Mouse (Mus musculus) c-Kit-positive CD71-positive TER-119-negative erythroid progenitor cells, embryonic 14.5 days (primary cell): ENCODE measurements around the gene Mical1.
"Not testable (repeated sequence)": the region's sequence is repeated elsewhere in the genome, so short reads cannot be mapped to it uniquely, and the experiment has no call there.

ENCODE experiments used
- DNase-seq: peaks from one replicate; pipeline ENCODE4 v3.0.0-alpha.2; 2013; ENCODE audit warnings: low read depth

The Mical1 gene

DNA sequence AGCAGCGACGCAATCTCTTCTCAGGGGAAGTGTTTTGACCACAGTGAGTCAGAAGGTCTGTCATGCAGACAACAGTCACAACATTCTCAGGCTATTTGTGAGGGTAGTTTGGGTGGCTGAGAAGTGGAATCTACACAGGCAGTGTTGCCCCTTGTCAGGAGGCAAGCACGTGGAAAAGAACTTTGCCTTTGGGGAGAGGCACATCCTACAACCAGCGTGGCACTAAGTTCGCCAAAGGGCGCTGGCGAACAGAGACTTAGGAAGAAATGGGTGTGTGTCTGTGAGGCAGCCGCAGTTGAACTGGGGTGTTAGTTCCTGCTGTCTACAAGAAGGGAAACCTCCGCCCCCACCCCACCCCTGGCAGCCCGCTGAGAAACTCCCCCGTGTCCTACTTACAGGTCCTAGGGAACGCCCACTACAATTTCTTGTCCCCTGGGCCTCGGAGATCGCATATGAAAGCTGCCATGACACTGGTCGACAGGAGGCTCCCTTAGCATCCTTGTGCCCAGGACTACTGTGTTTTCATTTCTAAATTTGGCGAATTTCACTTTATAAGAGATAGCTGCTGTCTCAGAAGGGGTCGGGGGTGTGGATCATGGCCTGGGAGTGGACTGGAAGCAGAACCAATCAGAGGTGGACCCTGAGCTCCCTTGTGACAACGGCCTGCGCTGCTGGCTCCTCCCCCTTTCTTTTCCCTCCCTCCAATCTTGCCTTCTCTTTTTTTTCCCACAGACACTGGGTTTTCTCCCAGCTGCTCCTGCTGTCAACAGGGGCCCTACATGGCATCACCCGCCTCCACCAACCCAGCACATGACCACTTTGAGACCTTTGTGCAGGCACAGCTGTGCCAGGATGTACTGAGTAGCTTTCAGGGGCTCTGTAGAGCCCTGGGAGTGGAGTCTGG lies 1.4 kb downstream of the Mical1 start:
- no peak for DNase-seq

DNA sequence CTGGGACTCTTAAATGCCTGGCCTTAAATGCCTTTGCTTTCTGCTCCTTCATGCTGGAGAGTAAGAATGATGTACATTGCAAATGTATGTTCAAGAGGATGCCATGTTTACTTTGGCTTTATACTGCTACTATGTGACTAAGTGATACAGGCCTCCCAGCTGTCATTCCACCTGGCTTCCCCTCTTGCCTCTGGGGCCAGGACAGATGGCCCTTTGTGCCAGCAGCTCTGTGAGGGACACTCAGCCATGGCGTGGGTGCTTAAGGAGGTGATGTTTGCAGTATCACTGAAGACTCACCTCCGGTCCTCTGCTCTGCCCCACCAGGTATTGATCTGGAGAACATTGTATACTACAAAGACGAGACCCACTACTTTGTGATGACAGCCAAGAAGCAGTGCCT lies 3.8 kb downstream of the Mical1 start:
- no peak for DNase-seq

- peak; percentile 68 for DNase-seq
Observed at GRCm38 (mm10) chr10:41480938-41481880, 5.1 kb downstream of the Mical1 start.

DNA sequence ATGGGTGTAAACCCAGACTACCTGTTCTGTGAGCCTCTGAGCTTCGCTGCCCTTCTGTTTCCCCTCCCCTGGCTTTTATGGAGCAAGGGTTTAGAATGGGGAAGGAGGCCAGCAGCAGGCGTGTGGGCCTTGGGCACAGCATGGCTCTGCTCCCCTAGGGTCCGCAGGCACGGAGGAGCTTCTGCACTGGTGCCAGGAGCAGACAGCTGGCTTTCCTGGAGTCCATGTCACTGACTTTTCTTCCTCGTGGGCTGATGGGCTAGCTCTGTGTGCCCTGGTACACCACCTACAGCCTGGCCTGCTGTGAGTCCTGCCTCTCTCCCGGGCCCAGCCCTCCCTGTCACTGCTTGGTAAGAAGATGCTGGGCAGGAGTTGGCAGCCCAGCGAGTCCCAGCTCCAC lies 6.3 kb downstream of the Mical1 start:
- DNase-seq, result no peak

GRCm38 (mm10) chr10:41485778-41486177 lies 9.7 kb downstream of the Mical1 start:
- no peak for DNase-seq

- DNase-seq, result no peak
Observed at GRCm38 (mm10) chr10:41486506-41487170, 10.5 kb downstream of the Mical1 start.

GRCm38 (mm10) chr10:41488877-41489276 lies 12.8 kb downstream of the Mical1 start:
- DNase-seq, result no peak

DNA sequence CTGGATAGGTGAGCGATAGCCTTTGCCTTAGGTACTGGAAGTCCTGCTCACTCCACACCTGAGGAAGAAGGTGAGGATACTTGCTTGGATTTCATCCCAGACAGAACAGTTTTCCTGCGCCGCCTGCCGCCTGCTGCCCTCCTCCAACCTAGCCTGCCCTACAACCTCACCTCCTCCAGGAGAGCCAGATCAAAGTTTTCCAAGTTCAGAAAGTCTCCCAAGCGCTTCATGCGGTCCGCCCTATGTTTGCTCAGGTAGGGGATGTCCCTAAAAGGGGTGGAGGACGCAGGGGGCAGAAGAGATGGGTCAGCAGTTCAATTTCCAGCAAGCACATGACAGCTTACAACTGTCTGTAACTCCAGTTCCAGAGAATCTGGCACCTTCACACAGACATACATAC lies 13.2 kb downstream of the Mical1 start:
- no peak for DNase-seq

DNA sequence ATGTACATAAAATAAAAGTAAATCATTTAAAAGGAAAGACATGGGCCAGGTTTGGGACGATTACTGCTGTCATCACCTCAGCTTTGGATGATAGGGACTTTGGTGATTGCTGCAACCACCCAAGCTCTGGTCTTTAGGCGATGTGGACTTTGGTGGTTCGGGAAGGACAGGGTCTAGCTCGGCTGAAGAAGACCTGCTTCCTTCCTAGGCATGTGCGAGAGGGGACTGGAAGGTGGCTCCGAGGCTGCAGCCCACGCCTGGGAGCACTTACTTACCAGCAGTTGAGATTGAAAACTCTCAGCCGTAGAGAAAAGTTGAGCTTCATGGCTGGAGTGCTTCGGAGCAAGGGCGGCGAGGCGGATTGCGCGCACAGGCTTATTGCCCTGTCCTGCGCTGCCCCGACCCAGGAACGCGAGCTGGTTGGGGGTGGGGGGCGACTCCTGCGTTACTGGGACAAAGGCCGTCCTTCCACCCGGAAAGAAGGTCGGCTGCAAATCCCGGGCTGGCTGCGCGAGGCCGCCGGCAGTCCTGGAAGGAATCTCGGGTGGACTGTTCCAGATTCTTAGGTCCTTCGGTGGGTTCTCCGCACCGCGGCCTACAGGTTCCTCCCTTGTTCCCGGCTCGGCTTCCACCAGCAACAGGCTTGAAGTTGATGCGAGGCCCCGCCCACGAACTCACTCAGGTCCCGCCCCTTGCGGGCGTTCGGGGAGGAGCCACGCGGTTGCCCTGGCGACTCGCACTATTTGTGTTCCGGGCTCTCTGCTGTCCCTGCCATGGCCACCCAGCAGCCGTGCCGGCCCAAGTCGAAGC lies 13.8 kb downstream of the Mical1 start, which contains the start of the genes Smpd2 and Ppil6:
Gene Smpd2, minus strand, starts transcription at position 662 of the 810 bp plus-strand sequence.
Gene Ppil6, plus strand, starts transcription at position 732 of the 810 bp plus-strand sequence.
- DNase-seq, result peak; percentile 85

DNA sequence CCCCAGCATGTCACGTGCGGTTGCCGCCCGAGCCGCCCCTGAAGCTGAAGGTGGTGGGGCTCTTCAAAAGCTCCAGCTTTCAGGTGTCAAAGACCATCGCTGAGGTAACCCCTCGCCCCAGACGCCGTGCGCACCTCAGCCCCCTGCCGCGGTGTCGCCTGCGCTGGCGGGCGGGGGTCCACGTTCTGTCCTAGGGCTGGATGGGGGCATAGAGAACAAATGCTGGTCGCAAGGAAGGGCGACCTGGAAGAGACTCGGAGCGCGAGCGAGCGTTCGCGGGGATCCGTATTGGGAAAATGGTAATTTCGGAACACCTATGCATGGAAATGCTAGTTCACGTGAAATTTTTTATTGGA lies 14.4 kb downstream of the Mical1 start:
- DNase-seq, result no peak

DNA sequence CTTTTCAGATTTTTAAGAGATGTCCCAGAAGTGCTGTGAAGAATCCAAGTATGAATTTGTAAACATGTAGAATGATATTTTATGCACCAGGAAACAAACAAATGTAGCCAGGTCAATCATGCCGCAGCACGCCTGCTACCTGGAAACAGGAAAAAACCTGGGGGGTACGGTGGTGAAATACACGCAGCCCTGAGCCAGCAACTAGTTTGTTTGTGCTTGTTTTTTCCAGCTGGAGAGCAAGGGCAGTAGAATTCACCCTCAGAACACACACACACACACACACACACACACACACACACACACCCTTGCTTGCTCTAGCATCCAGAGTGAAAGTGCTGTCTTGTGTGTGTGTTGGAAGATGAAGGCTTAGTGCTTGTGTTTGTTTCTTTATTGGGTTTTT lies 15.0 kb downstream of the Mical1 start:
- no peak for DNase-seq

DNA sequence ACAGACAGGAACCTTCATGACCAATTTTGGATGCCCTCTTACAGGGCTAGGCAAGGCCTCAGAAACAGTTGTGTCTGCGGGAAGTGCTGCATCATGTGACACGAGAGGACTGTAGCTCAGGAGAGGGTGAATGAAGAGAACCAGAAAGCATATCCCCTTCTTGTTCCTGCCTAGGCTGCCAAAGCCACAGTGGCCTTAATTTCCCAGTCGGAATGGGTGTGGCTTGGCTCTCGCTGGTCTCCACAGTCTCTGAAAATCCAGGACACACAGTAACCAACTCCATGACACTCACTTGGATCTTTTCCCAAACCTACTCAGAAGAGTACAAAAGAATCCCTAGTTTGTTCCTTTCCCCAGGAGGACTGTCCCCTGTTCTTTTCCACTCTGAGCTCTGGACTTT lies 24.8 kb downstream of the Mical1 start:
- no peak for DNase-seq

DNA sequence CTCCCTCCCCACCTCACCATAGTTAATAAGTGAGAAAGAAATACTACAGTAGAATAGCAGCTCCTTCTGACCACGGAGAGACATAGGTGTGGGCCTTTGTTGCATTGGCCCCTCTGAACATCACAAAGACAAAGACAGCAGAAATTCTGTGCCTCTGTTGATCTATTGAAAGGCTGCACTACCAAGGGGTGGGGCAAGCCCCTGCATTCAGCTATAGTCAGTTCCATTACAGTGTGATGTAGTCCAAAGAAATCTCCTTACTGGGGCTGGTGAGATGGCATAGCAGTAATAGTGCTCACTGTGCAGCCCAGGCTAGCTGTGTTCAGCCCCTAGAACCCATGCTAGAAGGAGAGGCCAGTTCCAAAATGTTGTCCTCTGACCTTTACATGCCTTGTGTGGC lies 28.9 kb downstream of the Mical1 start:
- no peak for DNase-seq

GRCm38 (mm10) chr10:41505446-41505845 lies 29.3 kb downstream of the Mical1 start:
- not testable (repeated sequence) for DNase-seq

DNA sequence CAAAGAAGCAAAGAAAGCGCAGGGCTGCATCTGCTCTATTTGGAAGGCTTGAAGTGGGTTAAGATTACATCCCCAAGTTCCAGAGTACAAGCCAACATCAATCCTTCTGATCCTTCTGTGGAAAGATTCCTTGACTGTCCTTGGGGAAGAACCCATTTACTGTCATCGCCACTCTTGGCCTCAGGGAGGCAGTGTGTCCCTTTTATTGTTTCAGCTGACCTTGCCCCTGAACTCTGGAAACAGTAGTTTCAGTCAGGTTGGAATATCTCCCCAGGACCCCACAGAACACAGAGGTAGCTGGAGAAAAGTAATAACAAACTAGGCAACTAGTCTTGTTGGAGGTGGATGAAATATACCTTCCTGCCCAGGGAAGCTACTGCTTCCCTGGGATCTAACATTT lies 33.0 kb downstream of the Mical1 start:
- no peak for DNase-seq

DNA sequence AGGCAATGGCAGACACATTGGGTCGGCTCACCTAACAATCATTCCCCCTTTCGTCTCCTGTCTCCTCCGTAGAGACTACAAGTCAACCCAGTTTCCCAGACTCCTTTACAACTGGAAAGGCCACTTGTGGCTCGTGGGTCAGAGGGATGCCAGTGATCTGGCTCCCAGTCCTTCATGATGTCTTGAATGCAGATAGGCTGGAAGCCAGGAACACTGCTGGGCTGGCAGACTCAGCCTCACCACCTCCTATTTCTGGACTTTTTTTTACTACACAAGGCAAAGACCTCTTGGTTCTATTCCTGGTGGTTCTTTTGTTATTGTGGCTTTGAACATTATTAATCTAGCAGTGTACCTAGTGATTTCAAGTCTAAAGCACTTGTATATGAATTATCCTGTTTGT lies 38.2 kb downstream of the Mical1 start:
- no peak for DNase-seq

DNA sequence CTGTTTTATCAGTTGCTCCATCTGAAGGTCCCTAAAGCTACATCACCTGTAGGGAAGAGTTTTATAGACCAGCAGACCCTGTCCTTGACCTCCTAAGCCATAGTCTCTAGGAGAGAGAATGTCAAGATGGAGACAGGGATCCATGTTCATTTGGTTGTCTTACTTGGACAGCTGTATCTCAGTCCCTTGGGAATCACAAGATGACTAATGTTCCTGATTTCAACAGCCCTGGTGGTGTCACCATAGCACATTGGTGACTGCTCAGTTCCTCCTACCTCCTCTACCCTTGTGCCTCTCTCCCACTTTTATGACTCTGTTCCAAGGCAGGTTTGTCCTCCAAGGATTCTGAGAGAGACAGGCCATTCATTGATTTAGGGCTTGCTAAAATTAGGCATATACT lies 38.8 kb downstream of the Mical1 start:
- no peak for DNase-seq

- DNase-seq, result peak; percentile 77
Observed at GRCm38 (mm10) chr10:41518508-41518980, 42.4 kb downstream of the Mical1 start.

DNA sequence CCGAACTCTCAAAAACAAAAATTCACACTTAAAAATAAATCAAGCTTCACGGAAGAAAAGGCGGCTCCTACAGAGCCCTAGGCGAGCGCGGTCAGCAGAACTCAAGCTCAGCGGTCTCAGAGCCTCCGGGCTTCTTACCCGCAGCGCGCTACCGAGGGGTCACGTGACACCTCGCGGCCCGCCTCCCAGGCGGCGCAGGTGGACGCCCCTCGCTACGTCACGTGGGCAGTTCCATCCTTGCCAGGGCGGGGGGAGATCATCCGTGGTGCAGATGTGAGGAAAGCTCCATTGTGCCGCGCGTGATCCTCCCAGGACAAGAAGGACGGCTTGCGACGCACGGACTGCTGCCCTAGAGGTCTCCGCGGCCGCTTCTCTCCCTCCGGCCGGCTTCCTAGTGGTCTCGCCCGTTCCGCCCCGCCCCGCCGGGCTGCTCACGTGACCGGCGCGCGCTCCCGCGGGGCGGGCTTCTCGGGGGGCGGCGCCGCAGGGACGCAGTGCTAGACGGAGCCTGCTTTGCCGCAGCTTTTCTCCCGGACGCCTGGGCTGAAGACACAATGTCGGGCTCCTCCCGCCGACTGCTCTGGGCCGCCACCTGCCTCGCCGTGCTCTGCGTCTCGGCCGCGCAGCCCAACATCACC lies 43.0 kb downstream of the Mical1 start, which contains the start of gene Cd164:
Gene Cd164, plus strand, starts transcription at position 434 of the 638 bp plus-strand sequence.
- peak; percentile 81 for DNase-seq

DNA sequence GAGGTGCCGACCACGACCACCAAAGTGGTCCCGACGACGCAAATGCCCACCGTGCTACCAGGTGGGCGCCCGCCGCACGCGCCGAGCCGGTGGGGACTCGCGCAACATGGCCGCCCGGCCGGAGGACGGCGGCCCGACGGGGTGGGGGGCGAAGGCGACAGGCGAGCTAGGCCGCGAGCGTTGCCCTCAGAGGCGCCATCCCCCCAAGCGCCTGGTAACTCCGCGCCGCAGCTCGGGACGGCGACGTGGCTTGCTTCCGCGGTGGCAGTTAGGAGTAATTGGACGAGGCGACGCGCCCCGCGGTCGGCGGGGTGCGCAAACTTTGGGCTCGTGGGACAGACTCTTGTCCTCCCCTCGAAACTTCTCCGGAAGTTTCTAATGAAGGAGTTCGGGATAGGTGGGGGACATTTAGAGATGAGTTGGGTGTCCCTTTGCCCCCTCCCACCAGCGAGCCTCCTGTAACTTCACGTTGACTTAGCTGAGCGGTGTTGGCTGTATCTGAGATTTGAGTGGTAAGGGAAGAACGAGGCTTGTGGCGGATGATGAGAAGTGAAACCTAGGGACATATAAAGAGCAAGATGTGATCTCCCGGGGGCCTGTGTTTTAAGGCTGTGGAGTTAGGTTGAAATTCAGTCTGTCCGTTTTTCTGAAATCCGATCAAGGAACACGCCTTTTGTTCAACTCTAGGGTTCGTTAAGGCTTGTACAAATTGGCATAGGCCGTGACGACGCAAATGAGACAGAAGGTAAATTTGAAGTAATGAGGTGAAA lies 43.7 kb downstream of the Mical1 start:
- no peak for DNase-seq
